Mouse (Mus musculus) kidney, postnatal 4 days (tissue): ENCODE results near the gene Gpr179.
"Not testable (repeated sequence)": the region's sequence is repeated elsewhere in the genome, so short reads cannot be mapped to it uniquely, and the experiment has no call there.

Experiments
- DNase-seq, 2 experiments: peaks; one replicate each; pipeline ENCODE4 v3.0.0; 2021; ENCODE audit warnings: mixed read lengths in 2 of 2

Gene Gpr179

DNA sequence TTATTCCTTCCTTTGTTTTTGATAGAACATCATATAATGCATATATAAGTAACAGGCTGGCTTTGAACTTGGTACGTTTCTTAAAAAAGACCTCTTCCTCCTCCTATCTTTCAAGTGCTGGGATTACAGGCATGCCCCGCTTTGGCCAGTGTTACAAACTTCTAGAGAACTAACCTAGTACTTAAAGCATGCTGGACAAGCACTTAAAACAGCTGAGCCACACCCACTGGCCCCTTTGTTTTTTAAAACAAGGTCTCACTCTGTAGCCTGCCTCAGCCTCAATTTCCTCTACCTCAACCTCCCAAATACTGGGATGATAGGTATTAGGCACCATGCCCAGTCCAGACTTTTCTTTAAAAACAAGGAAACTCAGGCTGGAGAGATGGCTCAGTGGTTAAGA is 2.8 kb upstream of the Gpr179 start:
- DNase-seq: no peak

DNA sequence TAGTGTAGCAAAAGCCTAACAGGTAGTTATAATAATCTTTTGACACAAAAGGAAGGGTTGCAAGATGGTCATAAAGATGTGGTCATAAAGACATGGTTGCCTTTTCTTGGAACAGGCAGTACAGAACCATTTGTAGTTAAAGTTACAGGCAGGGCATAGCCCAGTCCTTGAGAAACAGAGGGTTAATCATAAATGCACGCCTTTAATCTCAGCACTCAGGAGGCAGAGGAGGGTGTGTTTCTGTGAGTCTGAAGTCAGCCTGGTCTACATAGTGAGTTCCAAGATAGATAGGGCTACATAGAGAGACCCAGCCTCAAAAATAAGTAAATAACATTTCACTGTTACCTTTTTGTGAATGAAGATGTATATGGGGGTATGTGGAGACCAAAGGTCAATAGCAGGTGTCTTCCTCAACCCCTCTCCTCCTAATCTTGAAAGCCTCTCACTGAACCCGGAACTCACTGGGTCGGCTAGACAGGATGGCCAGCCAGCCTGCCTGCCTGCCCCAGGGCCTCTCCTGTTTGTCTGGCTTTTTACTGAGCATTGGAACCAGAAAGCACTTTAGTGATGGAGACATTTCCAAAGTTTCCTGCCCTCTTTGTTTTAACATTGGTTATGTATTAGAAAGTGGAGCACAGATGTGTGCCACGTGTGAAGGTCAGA is 1.2 kb upstream of the Gpr179 start:
- no peak for DNase-seq

DNA sequence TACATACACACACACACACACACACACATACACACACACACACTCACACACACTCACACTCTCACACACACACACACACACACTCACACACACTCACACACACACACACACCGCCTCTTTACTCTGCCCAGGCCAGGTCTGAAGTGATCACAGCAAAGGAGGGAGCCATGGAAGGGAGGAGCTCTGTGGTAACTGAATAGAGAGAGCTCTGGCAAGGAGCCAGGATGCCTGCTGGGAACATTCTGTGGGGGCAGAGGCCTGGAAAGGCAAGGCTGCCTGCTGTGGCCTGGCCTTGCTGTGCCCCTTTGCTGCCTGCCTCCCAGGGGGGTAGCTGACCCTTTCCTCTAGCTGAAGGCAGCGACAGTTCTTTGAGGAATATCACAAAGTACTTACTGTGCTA is 1.8 kb downstream of the Gpr179 start:
- peak; percentile 88 to 93 for DNase-seq

DNA sequence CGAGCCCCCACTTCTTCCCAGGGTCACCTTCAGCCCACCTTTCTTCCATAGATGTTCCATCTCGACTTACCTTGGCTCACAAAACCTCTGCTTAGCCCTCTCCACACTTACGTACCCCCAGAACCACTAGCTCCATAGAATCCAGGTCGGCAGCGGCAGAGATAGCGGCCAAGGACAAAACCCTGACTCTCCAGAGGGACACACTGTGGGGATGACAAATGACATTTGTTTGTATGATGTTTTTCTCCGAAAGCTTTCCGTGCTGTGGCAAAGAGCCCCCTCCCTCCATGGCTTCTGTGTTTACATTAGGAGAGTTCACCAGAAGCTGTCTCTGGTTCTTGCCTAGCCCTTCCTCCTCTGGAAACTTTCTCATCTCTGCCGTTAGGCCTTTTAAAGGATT is 4.6 kb downstream of the Gpr179 start:
- DNase-seq: no peak

DNA sequence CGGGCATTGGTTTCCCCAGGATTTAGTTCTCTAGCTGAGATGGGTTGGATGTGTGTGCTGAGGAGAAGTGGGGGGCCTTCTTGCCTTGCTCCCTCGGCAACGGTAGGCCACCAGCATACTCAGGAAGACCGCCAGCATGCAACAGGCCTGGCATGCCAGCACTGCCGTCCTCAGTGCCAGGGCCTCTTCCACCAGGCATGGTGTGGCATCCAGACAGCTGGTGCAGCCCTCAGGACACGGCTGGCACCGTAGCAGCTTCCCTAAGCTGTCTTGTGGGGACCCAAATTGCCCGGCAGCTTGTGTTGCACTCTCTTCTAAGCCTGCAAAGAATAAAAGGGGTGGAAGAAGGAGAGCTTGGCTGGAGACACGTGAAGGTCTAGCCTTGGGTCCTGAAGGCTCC is 5.5 kb downstream of the Gpr179 start:
- no peak for DNase-seq

DNA sequence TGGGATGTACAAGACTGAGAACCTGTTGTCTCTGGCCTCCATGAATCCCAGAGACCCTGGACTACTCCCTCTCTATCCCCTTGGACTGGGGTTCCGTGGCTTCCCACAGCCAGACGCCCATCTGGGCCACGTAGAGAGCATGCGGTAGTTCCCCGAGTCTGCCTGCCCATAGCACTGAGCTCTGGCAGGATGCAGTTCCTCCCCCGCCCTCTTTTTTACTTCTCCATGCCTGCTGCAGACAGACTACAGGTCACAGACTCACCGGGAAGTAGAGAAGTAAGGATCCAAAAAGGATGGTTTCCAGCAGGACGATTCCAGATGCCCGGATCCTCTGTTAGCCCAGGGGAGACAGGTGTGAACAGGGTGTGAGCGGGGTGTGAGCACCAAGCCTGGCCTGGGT is 6.4 kb downstream of the Gpr179 start:
- DNase-seq: no peak

DNA sequence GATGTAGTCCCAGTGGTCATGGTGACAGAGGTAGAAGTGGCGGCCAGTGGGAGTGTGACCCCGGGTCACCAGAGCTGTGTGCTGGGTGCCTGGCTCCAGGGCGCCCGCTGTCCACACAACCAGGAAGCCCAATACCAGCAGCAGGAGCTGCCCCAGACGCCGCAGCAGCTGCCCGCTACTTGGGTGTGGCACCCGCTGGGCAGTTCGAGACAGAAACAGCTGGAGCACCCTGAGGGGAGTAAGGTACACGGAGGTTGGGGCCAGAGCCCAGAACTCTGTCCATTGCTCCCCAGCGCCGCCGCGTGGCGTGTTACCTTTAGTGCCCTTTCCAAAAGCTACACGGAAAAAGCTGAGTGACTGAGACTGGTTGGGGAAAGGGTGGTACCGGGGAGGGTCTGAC is 8.3 kb downstream of the Gpr179 start:
- DNase-seq: peak in 1 of 2 experiments; percentile 52

DNA sequence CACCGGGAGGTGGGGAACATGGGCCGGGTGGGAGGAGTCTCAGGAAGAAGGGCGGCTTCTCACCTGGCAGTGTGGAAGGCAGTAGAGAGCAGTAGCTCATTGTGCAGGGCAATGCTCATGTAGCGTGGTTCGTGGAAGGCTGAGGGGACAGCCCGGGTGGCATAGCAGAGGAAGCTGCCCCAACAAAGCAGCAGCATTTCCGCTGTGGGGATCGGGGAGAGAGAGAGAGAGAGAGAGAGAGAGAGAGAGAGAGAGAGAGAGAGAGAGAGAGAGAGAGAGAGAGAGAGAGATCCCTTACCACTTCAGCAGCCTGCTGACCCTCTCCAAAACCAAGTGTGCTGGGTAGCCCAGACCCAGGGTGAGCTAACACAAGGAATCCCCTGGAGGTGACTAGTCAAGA is 8.7 kb downstream of the Gpr179 start:
- DNase-seq: no peak

DNA sequence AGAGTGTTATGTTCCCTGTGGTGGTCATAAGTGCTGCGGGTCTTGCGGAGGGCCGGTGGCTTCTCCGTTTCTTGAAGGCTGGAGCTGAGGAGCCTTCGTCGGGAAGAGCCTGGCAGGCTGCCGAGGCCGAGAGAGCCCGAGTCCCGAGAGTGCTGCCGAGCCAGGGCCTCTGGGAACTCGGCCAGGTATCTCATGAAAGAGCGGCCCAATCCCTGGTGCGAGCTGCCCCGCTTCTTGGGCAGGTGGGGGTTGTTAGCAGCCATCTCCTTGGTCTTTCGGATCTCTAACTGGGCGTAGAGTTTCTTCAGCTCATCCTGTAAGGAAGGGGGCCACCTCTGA is 12.9 kb downstream of the Gpr179 start:
- DNase-seq: peak; percentile 71 to 84

DNA sequence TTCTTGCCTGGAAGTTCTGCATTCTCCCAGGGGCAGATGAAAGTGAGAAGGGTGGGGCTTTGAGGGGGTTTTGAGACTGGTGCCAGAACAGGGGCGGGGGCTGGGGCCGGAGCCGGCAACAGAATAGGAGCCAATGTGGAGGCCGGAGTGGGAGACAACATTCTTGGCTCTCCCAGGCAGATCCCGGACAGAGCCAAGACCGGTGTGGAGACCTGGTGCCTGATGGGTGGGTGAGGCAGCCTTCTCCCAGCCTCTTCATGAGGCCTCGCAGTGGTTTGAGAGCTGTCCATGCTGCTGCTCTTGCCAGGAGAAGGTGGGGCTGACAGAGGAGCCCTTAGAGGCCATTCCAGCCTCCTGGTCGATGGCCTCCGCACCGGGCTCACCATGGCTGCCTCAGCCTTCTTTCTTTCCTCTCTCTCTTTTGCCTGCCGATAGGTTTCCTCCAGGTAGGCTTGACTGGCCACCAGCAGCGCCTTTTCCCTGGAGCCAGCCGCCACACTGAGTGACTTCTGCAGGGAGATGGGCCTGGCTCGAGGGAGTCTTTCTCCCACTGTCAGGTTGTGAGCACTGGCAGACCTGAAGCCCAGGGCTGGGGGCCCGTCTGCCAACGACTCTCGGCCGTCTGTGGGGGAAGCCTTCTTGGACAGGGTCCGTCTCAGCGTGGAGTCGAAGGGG is 13.4 kb downstream of the Gpr179 start:
- DNase-seq: peak in 1 of 2 experiments; percentile 42

DNA sequence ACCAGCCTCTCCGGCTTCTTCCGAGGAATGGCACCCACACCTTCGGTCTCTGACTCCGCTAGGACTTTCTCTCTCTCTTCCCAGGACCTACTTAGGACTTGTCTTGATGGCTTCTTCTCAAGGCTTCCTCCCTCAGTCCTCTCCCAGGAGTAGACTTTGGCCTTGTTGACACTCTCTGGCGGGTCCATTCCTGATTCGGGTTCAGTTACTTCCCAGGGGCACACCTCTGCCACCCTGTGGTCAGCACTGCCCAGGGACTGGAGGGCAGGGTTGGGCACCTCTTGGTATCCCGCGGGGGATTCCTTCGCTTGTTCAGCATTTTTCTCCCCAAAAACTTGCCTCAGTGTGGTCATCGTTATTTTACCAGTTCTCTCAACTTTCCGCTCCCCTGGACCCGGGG is 14.5 kb downstream of the Gpr179 start:
- peak in 1 of 2 experiments; percentile 31 for DNase-seq

DNA sequence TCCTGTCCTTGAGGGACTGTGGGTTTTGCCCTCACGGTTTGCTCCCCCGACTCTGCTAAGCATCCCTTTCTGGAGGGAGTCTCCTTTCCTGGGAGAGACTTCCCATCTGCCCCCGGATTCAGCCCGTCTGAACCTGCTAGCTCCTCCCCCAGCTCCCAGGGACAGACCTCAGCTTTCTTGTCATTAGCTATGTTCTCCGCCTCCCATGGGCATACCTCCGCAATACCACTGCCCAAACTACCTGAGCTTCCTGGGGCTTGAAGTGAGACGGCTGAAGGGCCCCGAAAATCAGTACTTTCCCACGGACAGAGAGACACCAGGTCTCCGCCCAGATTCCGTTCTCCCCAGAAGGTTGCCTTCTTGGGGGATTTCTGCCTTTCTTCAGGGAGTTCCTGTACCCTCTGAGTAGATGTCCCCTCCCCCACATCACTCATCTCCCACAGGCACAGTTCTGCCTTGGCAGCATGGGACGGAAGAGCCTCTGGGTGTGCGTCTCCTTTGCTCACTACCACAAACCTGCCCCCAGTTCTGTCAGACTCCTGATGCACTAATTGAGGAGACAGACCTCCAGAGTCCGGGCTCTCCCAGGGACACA is 15.0 kb downstream of the Gpr179 start:
- no peak for DNase-seq

DNA sequence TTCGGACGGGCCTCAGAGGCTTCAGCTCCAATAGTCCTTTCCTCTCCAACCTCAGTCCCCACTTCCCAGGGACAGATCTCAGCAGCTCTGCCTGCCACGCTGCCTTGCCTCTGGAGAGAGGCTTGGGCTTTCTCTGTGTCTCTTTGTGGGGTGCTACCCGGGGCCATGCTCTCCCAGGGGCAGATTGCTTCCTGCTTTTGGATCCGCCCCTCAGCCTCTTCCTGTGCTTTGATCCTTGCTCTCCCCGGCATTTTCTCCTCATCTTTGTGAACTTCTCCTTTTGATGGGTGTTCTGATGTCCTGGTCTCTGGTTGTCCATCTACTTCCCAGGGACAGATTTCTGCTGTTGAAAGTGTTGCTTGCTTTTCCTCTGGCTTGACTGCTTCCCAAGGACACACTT is 15.6 kb downstream of the Gpr179 start:
- no peak for DNase-seq

DNA sequence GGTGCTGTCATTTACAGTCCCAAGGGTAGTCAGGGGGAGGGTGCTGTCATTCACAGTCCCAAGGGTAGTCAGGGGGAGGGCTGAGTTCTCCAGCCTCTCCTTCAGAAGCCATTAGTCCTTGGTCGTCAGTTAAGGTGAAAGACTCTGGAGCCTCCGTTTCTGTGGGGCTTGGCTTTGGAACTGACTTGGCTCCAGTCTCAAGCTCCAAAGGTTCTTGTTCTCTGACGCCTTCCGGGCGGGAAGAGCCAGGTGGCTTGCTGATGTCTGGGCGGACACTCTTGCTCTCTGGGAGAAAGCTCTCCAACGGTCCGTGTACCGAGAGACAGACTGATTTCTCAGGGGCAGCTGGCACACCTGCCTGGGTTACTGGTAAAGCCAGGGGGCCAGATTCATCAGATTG is 17.5 kb downstream of the Gpr179 start:
- DNase-seq: no peak

DNA sequence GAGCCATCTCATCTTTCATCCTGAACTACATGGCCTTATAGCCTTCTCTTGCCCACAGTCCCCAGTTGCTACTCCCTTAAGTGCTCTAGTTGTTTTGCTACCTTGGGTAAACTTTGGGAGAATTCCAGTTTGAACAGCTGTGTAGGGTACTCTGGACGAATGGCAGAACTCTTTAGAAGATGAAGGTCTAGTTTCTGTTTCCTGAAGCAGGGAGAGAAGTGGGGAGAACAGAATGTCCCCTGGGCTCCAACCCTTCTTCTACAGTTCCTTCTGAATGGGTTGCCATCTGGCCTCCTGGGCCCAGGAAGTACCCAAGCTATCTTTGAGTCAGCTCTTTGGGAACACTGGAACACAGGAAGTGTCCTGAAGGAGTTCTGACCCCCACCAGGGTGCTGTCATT is 18.0 kb downstream of the Gpr179 start:
- no peak for DNase-seq

DNA sequence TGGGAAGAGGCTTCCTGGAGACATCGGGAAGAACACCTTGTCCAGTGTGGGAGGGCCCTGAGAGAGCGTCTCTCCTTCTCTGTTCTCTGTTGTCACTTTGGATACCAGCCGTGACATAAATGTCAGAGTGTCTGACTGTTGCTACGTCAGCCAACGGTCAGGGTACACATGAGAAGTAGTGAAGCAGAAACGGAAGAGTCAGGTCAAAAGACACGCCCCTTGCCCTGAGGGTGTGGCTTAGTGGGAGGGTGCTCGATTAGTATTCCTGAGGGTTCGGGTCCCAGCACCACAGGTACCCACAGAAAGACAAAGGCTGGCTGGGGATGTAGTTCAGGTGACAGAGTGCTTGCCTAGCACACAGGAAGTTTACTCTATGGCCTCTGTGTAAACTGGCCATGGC is 18.8 kb downstream of the Gpr179 start:
- peak in 1 of 2 experiments; percentile 50 for DNase-seq

DNA sequence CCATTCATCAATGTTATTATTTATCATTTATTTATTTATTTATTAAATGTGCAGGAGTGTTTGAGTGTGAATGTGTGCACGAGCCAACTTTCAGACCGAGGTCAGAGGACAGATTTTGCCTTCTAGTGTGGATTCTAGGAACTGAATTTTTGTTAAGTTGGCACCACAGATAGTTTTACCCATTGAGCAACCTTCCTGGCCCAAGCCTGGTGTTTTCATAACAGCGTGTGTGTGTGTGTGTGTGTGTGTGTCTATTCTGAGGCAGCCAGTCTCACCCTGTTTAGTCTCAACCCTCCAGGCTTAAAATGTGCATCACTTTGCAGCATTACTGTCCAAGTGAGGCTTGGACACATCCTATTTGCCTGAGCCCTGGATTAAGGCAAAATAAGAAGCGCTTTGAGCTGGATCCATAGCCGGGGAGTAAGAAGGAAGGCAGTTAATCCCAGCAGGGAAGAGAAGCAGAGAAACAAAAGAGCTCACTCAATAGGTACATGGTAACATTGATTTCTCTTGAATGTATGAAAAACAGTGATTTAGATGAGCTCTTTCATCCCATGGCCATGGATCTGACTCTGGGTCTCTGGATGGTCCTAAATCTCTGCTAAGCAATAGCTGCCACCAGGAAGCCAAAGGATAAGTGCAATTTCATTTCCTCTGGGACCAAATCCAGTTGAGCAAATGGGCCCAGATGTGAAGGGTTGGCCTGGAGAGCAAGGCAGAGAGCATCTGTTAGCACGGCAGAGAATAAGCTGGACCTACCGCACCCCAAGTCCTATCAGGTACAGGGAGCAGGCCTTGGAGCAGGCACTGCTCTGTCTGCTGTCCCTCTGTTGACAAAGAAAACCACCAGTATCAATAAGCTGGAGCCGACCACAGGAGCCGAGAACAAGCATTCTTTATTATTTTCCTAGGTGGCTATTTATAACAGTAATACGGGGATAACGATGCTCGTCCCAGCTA is 20.4 kb downstream of the Gpr179 start:
- DNase-seq: no peak

DNA sequence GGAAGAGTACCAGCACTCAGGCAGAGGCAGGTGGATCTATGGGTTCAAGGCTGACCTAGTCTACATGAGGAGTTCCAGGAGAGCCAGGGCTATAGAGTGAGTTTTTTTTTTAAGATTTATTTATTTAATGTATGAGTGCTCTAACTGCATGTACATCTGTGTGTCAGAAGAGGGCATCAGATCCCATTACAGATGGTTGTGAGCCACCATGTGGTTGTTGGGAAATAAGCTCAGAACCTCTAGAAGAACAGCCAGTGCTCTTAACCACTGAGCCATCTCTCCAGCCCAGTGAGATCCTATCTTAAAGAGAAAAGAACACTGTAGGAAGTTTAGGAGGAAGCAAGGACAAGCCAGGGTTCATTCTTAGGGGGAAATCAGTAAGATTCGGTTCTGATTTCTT is 21.6 kb downstream of the Gpr179 start:
- no peak for DNase-seq

DNA sequence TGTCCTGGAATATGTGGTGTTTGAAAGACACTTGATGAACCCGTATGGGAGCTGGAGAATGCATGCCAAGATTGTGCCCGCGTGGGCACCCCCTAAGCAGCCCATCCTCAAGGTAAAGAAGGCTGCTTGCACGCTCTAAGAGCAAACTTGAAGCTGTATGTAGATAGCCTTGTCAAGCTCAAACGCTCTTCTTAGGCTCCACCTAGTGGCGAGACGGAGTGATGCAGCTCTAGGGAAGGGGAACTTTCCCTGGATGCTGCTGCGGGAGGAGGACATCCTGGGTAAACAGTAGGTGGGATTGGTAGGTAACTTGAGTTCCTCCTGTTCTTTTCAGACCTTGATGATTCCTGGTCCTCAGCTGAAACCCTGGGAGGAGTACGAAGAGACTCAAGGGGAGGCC is 23.7 kb downstream of the Gpr179 start:
- DNase-seq: peak; percentile 82 to 83

DNA sequence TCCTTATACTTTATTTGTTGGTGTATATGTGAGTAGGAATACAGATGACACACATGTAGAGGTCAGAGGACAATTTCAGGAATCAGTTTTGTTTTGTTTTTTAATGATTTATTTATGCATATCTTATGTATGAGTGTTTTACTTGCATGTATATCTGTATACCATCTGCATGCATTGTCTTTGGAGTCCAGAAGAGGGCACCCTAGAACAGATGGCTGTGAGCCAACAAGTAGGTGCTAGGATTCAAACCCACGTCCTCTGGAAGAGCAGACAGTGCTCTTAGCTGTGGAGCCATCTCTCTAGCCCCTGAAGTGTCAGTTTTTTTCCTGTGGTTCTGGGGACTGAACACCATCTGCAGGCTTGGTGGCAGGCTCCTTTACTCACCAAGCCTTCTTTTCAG is 26.7 kb downstream of the Gpr179 start:
- no peak for DNase-seq

DNA sequence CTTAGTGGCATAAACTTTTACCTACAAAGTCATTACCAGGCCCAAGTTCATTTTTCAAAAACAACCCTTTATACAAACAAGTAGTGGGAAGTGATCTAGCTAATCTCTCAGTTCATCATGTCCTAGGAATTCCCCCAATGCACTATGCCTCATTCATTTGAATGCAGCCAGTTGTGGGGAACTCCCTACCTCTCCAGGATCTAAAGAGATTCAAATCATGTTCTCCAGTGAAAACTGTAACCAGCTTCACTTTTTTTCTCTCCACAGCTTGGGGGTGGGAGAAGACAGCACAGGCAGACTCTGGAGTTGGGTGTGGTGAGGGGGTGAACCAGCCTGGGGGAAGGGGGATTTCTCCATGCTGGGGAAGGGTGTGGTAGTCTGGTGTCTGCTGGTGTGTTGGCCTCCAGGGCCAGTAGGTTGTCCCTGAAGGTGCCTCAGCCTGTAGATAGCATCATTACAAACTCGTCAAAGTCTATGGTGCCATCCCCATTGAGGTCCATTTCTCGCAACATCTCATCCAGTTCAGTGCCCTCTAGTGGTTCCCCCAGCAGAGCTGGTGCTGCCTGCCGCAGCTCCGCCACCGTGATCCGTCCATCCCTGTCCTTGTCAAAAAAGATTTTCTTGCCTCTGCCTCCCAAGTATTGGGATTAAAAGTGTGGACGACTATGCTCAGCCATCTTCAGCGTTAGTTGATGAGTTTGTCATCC is 29.8 kb downstream of the Gpr179 start:
- not testable (repeated sequence) for DNase-seq

DNA sequence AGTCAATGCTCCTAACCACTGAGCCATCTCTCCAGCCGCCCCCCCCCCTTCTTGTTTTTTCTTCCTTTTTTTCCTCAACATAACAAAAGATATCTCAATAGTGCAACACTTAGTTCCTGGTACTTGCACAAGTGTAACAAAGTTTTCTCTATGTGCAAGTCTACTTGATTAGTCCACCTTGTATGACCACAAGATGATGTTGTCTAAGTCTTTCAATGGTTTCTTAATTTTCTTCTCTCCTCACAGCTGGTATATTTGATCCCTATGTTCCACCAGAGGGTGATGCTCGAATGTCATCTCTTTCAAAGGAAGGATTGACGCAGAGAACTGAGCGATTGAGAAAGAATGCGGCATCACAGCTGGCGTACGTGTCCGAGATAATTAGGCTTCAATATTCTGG is 30.7 kb downstream of the Gpr179 start:
- no peak for DNase-seq
